Mouse (Mus musculus) lung, postnatal 14 days (tissue): ENCODE data around the gene Pigr.
A peak's percentile ranks its signal among the peaks of the same experiment; 100 is the strongest.

Source experiments
- DNase-seq: peaks from one replicate; pipeline ENCODE4 v3.0.0; 2021

Pigr gene

DNA sequence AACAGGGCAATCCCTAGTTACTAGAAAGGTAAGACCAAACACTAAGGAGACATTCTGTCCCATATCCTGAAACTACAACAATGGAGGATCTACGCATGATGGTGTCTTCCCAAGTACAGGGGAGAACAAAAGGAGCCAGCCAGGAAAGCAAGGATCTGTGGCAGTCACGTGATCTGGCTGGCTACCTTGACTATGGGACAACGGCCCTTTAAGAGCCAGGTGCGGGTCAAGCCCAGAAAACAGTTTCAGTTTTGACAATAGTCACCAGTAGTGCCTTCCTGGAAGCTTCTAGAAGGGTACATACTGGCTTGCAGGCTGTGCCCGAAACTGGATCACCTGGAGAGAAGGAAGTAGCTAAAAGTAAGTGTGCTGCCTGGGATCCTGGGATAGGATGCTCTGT, at the start of gene Pigr:
Gene Pigr (plus strand): TSS at position 237 of the 400 bp plus-strand sequence.
- no peak for DNase-seq

DNA sequence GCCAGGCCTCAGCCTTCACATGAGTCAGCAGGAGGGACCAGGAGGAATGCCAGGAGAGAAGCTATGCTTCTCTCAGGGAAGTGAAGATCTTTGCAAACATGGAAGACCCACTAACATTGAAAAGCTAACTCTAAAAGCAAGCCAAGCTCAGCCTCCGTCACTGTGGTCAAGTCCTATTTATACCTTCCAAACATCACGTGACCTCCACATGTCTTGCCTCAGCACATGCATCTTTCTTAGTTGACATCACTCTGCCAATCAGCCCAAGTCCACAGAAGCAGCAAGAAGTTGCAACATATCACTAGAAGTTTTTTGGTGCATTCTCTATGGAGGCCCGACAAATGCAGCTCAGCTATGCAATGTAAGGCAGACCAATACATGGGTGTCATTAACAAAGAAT, 46.6 kb upstream of the Pigr start:
- DNase-seq = no peak

DNA sequence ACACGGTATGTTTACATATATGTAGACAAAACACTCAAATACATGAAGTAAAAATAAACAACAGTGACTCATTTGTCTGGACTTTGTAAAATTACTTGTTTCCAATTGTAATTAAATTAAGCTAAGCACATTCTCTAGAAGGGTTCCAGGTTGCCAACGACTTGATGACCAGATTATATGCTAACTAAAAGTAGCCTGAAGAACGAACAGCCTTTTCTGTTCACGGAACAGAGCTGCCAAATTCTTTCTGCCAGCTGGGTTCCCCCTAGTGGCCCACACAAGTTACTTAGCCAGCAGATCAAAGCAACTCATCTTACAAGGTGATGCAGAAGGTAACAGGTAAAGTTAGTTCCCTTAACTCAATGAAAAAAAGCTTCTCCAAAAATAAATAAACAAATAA, 42.4 kb upstream of the Pigr start:
- peak; percentile 46 for DNase-seq

DNA sequence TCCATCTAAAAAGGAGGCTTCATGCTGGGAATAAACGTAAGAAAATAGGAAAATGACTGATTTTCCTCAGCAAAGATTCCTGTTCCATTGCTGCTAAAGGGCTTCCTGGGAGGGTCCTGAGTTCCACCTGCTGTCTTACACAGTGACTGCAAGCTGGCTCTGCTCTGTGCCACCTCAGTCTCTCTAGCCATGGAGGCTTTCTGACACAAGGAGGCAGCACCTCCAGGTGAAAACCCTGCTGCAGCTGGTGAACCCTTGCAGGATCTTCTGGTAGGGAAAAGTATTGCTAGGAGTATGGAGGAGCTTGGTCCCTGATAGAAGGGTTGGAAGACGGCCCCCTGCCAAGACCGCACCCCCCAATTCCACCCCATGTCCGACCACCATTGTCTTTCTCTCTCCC, 39.5 kb upstream of the Pigr start:
- no peak for DNase-seq

- DNase-seq = no peak
Measured at GRCm38 (mm10) chr1:130789512-130790451, 36.7 kb upstream of the Pigr start.

DNA sequence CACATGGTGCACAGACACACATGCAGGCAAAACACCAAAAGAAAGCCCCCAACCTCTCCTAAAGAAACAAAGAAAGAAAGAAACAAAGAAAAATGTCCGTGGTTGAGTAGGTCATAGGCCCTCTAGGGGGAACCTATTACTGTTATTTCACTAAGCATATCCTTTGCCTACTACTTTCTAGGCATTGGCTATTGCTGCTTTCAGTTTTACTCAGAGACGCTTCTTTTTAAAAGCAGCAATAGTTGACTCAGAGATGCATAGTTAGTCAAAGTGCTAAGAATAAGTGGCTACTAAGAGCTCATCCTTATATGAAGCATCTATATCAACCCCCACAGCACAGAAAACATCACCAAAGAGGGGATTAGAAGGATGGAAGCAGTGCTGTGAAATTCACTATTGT, 31.2 kb upstream of the Pigr start:
- DNase-seq = no peak

GRCm38 (mm10) chr1:130796967-130797684, 29.4 kb upstream of the Pigr start:
- DNase-seq = peak; percentile 69

DNA sequence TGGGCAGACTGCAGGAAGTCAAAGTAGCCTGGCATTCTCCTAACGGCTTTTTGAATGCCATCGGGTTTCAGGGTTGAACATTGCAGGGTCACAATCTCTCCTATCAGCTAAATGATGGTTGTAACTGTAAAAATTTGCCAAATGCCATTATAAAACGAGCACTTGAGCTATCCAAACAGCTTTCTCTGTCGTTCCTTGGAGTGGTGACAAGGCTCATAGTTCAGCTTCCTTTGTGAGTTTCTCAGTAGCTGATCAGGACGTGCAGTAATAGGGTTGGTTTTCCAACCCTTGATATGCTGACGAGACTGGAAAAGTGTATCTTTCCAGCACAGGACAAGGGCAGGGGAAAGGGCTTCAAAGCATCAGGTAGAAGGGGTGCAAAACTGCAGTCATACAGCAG, 28.4 kb upstream of the Pigr start:
- DNase-seq = no peak

- no peak for DNase-seq
Measured at GRCm38 (mm10) chr1:130798551-130798950, 27.9 kb upstream of the Pigr start.

DNA sequence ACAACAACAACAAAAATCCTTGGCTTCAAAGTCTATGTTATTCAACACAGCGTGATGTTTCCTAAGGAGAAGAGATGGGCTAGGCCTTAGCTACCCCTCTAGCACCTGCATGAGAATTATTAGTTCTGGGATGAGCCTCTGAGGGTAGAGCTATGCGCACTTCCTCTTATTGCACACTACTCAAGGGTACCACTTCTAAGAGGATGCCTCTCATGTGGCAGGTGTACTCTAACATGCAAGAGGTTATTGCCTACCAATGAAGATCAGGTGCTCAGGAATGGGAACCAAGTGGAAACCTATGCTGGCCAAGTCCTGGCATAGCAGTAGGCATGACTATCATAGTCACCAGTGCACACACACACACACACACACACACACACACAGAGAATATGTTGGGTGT, 27.1 kb upstream of the Pigr start:
- no peak for DNase-seq

DNA sequence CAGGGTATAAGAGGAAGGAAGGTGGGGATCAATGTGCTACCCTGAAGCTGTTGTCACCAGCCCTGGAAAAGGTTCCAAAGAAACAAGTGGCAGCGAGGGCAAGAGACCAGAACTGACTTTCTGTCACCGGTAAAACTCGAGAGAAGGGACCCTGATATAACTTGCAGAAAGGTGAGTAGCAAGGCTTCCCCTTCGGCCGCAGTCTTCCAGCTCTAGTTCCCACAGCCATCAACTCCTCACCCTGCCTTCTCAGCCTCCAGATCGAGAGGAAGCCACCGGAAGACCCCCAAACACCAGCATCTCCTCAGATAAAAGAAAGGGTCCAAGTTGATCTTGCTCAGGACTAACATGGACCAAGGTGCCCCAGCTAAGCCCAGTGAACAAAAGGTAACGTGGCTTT, 25.9 kb upstream of the Pigr start, which contains the start of gene Fcamr:
Gene Fcamr (plus strand): TSS at position 301 of the 400 bp plus-strand sequence.
- DNase-seq = no peak

- DNase-seq = no peak
Measured at GRCm38 (mm10) chr1:130801511-130801910, 25.0 kb upstream of the Pigr start.

DNA sequence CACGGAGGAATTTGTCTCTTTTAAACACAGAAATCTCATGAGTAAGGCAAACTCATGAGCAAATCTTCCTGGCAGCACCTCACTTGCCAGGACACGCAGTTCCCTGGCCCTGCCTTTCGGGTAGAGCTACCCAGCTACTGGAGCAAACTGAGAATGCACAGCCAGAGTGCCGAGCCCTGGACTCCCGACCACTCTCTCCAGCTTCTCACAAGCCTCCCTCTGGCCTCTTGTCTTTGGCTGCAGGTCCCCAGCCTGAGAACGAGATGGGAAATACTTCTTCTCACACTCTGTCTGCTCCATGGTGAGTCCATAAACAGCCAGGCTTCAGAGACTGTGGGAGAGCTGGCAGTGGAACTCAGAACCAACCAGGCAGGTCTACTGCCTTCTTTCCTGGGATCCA, 23.5 kb upstream of the Pigr start:
- no peak for DNase-seq

DNA sequence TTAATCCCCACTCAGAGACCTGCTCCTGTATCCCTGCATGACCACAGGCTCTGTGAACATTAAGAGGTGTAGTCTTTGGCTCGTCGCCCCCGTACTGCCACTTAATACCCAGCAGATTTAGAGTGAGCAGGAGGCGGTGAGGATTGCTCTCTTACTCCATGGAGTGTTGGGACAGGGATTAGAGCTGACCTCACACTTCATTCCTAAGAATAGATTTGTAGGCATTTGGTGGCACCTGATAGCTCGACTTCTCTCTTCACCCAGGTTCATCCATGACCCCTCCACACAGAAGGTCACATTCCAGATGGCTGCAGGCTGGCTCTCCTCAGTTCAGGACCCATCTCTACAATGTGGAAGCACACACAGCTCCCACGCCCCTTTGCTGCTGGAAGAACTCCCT, 22.2 kb upstream of the Pigr start:
- no peak for DNase-seq

DNA sequence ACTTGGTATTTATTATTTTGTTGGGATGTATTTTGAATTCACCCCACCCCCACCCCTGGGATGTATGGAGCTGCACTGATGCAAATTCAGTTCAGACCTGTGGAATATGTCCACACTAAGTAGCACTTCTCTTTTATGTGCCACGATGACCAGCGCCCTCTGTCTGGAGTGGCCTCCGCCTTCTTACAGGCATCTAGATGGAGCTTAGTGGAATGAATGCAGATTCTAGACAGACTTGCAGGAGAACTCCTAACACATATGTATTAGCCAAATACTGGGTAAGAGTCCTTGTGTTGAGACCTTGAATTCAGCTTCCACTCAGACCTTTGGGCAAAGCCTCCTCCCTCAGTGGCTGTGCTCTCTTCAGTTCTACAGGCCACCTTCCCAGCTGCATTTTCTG, 15.6 kb upstream of the Pigr start:
- DNase-seq = no peak

DNA sequence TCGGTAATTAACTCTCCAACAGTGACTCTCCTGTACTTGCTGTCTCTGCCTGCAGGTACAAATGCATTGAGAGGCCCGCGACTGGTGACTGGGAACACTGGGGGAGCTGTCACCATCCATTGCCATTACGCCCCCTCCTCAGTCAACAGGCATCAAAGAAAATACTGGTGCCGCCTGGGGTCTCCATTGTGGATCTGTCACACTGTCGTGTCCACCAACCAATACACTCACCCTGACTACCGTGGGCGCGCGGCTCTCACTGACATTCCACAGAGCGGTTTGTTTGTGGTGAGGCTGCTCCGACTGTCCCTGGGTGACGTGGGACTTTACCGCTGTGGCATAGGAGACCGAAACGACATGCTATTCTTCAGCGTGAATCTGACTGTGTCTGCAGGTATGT, 15.2 kb upstream of the Pigr start:
- DNase-seq = no peak

DNA sequence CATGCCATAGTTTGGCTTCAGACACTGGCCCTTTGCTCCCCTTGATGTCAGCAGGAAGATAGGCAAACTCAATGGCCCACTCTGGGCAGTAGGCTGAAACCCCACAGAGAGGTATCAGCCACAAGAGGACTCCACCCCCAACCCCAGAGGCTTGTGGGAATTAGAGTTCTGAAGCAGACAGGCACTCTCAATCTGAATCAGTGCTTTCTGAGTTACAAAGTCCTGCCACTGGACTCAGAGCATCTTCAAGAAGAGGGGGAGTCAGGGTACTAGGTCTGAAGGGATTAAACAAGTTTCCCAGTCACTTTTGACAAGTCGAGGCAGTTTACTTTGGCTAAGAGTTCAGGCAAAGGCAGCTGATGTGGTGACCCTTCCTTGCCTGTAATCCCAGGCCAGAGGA, 6.7 kb upstream of the Pigr start:
- no peak for DNase-seq

DNA sequence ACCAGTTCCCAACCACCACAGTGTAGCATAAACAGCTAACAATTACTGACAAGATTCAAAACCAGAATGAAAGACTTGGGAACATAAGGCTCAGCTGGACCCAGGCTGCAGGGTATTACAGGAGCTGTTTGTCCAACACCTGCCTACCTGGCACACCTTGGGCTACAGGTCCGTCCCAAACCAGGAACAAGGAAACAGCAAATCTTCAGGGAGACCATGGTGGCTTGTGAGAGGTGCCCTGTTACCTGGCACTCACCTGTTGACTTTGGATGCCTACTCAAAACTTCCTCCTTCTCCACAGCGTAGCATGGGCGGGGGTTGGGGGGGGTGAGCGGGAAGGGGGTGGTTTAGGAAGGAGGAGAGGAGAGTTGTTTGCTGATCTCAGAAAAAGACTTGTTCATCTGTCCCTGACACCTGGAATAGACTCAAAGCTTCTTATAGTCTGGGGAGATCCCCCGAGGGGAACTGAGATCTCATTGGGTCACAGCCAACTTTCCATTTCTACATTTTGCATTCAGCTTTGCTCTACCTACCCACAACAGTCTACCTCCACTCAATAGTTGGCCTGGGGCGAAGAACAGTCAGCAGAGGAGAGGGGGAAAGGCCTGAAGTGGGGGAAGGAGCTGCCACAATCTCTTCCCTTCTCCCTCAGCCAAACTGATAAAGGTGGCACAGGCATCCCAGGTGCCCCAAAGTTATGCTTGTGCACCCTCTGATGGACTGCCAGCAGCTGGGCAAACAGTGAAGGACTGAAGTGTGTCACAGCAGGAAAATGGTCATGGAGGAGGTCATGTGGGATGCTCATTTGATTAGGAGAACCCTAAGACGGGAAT, 6.0 kb upstream of the Pigr start:
- no peak for DNase-seq

DNA sequence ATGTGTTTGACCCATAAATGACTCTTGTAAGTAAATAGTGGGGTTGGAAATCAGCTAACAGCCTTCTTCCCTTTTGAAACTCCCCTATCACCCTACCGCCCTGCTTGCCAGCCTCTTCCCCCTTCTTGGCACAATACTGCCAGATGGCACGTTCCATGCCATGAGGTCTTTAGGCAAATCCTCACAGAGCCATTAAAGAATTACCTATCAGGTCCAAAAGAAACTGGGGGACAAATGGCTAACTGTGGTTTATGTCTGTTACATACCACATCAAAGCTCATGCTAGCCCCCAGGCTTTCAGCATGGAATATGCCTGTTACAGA, 5.4 kb upstream of the Pigr start:
- DNase-seq = no peak

- DNase-seq = no peak
Measured at GRCm38 (mm10) chr1:130821911-130822625, 4.4 kb upstream of the Pigr start.

DNA sequence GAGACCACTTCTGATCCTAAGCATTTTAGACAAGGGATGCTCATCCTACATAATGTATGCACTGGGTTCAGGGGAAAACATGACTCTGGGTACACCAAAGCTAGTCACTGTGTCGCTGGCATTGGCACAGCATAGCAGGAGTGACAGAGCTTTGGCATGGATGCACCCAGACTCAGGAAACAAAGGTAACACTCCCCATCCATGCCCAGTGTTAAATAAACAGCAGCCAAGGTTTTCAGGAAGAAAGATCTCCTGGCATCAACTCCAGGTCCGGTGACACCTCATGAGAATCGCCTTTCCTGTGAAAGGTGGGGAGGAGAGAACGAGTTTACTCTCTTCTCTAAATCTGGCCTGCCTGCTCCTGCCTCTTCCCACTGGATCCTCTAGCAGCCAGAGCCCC, 2.2 kb downstream of the Pigr start:
- no peak for DNase-seq

GRCm38 (mm10) chr1:130829906-130830830, 3.7 kb downstream of the Pigr start:
- DNase-seq = no peak
